In the genomic region with DNA sequence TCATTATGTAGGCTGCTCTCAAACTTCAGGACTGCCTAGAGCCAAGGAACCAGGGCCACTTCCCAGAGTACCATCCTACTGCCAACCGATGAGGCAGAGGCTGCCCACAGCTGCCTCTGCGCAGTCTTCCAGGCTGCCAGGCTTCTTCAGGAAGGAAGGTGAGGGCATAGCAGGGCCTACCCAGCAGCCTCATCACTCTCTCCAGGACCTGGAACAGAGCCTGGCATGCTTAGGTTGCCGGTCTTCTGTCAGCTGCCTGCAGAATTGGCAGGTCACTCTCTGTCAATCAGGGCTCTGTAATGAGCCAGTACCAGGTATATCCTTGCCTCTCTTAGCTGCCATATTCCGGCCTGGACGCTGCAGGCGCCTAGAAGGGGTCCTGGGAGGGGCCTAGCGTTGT, we compare ENCODE assay signal across 11 mouse cellular contexts. TPM values are rescaled to one million over a fixed set of nuclear protein-coding genes. Genes with fewer than 3 reads are reported as not detected.
DNase-seq lines count a peak whose midpoint lies in the region; ATAC-seq and TF ChIP-seq lines count a peak whose summit lies in the region.
"Had no signal": no experiment of that assay in that cellular context is flagged by ENCODE, and none has a peak within 500 bp of the region (broad histone marks: within the 10 kb centered on the region; RNA-seq: fewer than 3 reads in every experiment).

No protein-coding gene starts in this region.

- H3K79me2 ChIP-seq in liver, adult 2 months (ENCODE audit: control insufficient read depth, insufficient read depth, low read length) = no peaks in the 10 kb centered on the region

- H3K9ac ChIP-seq in forebrain, embryonic 15.5 days (replicated peaks) = no peak overlapping the region
- no peak overlapping the region for H3K9ac ChIP-seq in liver, adult 2 months (ENCODE audit: low read depth, low read length)
- no peak overlapping the region for H3K9ac ChIP-seq in liver, embryonic 11.5 days (ENCODE audit: low read depth, low read length)
- no peak overlapping the region for H3K9ac ChIP-seq in hindbrain, embryonic 14.5 days
- H3K9ac ChIP-seq in neural tube, embryonic 13.5 days = 0 out of 2 replicates have a peak overlapping the region, but pooled peaks have one; percentile 12
- H3K9ac ChIP-seq: limb, embryonic 13.5 days; lung, embryonic 15.5 days had no signal

- peak overlapping the region; percentile 71; the same call in 1 of the 2 replicates for H3K27ac ChIP-seq in forebrain, embryonic 10.5 days
- H3K27ac ChIP-seq in forebrain, embryonic 15.5 days (replicated peaks) = no peak overlapping the region
- H3K27ac ChIP-seq in liver, adult 2 months (replicated peaks; ENCODE audit: insufficient read depth, low read depth, low read length) = no peak overlapping the region
- H3K27ac ChIP-seq in liver, embryonic 11.5 days (ENCODE audit: low read depth, low read length) = no peak overlapping the region
- peak overlapping the region; percentile 40 for H3K27ac ChIP-seq in hindbrain, embryonic 14.5 days
- H3K27ac ChIP-seq in neural tube, embryonic 13.5 days (replicated peaks) = no peak overlapping the region; the same call in 1 of the 2 replicates
- no peak overlapping the region for H3K27ac ChIP-seq in kidney, adult 2 months (ENCODE audit: insufficient read depth, low read depth, low read length)
- H3K27ac ChIP-seq: heart, adult 2 months; limb, embryonic 13.5 days; lung, embryonic 15.5 days had no signal

- WGBS in forebrain, embryonic 10.5 days = 84% methylated on average over 7 of the region's 7 CpGs
- 67% methylated on average over 7 of the region's 7 CpGs for WGBS in forebrain, embryonic 15.5 days
- 81% methylated on average over 7 of the region's 7 CpGs for WGBS in liver, adult 2 months
- 88% methylated on average over 7 of the region's 7 CpGs for WGBS in liver, embryonic 11.5 days
- 80% methylated on average over 7 of the region's 7 CpGs for WGBS in hindbrain, embryonic 14.5 days
- WGBS in neural tube, embryonic 13.5 days = 81% methylated on average over 7 of the region's 7 CpGs
- WGBS in kidney, adult 2 months = 84% methylated on average over 7 of the region's 7 CpGs

- H3K4me2 ChIP-seq in forebrain, embryonic 15.5 days (replicated peaks) = no peak overlapping the region
- no peak overlapping the region for H3K4me2 ChIP-seq in liver, embryonic 11.5 days
- no peak overlapping the region; the same call in 1 of the 2 replicates for H3K4me2 ChIP-seq in hindbrain, embryonic 14.5 days (replicated peaks)
- peak overlapping the region; percentile 24; the same call in 1 of the 2 replicates for H3K4me2 ChIP-seq in neural tube, embryonic 13.5 days
- H3K4me2 ChIP-seq: limb, embryonic 13.5 days; lung, embryonic 15.5 days had no signal

- no peak for DNase-seq in forebrain, embryonic 10.5 days (ENCODE audit: extremely low spot score, low spot score)
- DNase-seq in liver, adult 2 months (ENCODE audit: extremely low read depth, low read depth, low spot score) = peak; percentile 37
- DNase-seq in liver, embryonic 11.5 days (ENCODE audit: low spot score) = no peak
- no peak for DNase-seq in hindbrain, embryonic 14.5 days (ENCODE audit: low spot score)
- DNase-seq in kidney, adult 2 months = no peak
- DNase-seq: right cerebral cortex, postnatal 25 days had no signal

- peaks cover 35% of the 10 kb centered on the region for H3K4me1 ChIP-seq in forebrain, embryonic 10.5 days
- peaks cover 15% of the 10 kb centered on the region; the same call in 1 of the 2 replicates for H3K4me1 ChIP-seq in forebrain, embryonic 15.5 days
- no peaks in the 10 kb centered on the region for H3K4me1 ChIP-seq in liver, adult 2 months (ENCODE audit: control insufficient read depth, insufficient read depth, low read length)
- 0 out of 2 replicates have a peak, but pooled peaks cover 4% of the 10 kb centered on the region for H3K4me1 ChIP-seq in liver, embryonic 11.5 days (replicated peaks; ENCODE audit: control insufficient read depth, insufficient read depth, low read length)
- H3K4me1 ChIP-seq in hindbrain, embryonic 14.5 days (replicated peaks; ENCODE audit: control insufficient read depth, insufficient read depth, low read length) = peaks cover 13% of the 10 kb centered on the region
- H3K4me1 ChIP-seq in neural tube, embryonic 13.5 days (replicated peaks) = peaks cover 41% of the 10 kb centered on the region
- no peaks in the 10 kb centered on the region; the same call in 1 of the 2 replicates for H3K4me1 ChIP-seq in kidney, adult 2 months (ENCODE audit: control insufficient read depth, insufficient read depth, low read length)

- no peak for TF ChIP-seq POLR2A in liver, adult 2 months (IDR thresholded peaks at IDR 0.05; ENCODE audit: extremely low read depth, insufficient read depth, low read length)
- TF ChIP-seq POLR2A in kidney, adult 2 months (IDR thresholded peaks at IDR 0.05; ENCODE audit: low read depth, low read length) = no peak

- no peaks in the 10 kb centered on the region for H3K27me3 ChIP-seq in forebrain, embryonic 10.5 days (ENCODE audit: poor library complexity, severe bottlenecking)
- H3K27me3 ChIP-seq in forebrain, embryonic 15.5 days = no peaks in the 10 kb centered on the region
- H3K27me3 ChIP-seq in liver, adult 2 months (ENCODE audit: control insufficient read depth, insufficient read depth, low read length) = no peaks in the 10 kb centered on the region
- H3K27me3 ChIP-seq in liver, embryonic 11.5 days (replicated peaks; ENCODE audit: control insufficient read depth, insufficient read depth, low read length) = no peaks in the 10 kb centered on the region
- H3K27me3 ChIP-seq in hindbrain, embryonic 14.5 days (ENCODE audit: control insufficient read depth, insufficient read depth, low read length) = no peaks in the 10 kb centered on the region
- H3K27me3 ChIP-seq in neural tube, embryonic 13.5 days = no peaks in the 10 kb centered on the region
- no peaks in the 10 kb centered on the region for H3K27me3 ChIP-seq in kidney, adult 2 months (replicated peaks; ENCODE audit: control insufficient read depth, insufficient read depth, low read length)
- H3K27me3 ChIP-seq: limb, embryonic 13.5 days; lung, embryonic 15.5 days had no signal

- TF ChIP-seq CTCF in liver, adult 2 months (IDR thresholded peaks at IDR 0.05; ENCODE audit: low read depth, low read length) = no peak
- TF ChIP-seq CTCF in kidney, adult 2 months (conservative IDR thresholded peaks at IDR 0.05; ENCODE audit: insufficient read depth, insufficient read length, low read depth, low read length) = no peak

- H3K36me3 ChIP-seq in forebrain, embryonic 10.5 days (replicated peaks) = peaks cover 9% of the 10 kb centered on the region; the same call in 1 of the 2 replicates
- no peaks in the 10 kb centered on the region for H3K36me3 ChIP-seq in forebrain, embryonic 15.5 days
- H3K36me3 ChIP-seq in liver, adult 2 months (ENCODE audit: control insufficient read depth, insufficient read depth, low read length) = peaks cover 3% of the 10 kb centered on the region
- peaks cover 7% of the 10 kb centered on the region; the same call in 1 of the 2 replicates for H3K36me3 ChIP-seq in liver, embryonic 11.5 days (ENCODE audit: control insufficient read depth, insufficient read depth, low read length)
- no peaks in the 10 kb centered on the region for H3K36me3 ChIP-seq in hindbrain, embryonic 14.5 days (replicated peaks; ENCODE audit: control insufficient read depth, insufficient read depth)
- no peaks in the 10 kb centered on the region for H3K36me3 ChIP-seq in neural tube, embryonic 13.5 days
- no peaks in the 10 kb centered on the region for H3K36me3 ChIP-seq in kidney, adult 2 months (ENCODE audit: control insufficient read depth, insufficient read depth, low read length)
- H3K36me3 ChIP-seq: lung, embryonic 15.5 days had no signal

- H3K9me3 ChIP-seq in forebrain, embryonic 10.5 days = no peaks in the 10 kb centered on the region
- H3K9me3 ChIP-seq in forebrain, embryonic 15.5 days = no peaks in the 10 kb centered on the region
- H3K9me3 ChIP-seq in liver, embryonic 11.5 days (ENCODE audit: control insufficient read depth, low read length) = no peaks in the 10 kb centered on the region
- H3K9me3 ChIP-seq in hindbrain, embryonic 14.5 days (ENCODE audit: control insufficient read depth, low read length) = no peaks in the 10 kb centered on the region
- H3K9me3 ChIP-seq in neural tube, embryonic 13.5 days = no peaks in the 10 kb centered on the region
- H3K9me3 ChIP-seq: limb, embryonic 13.5 days; lung, embryonic 15.5 days had no signal

- no peak overlapping the region for H3K4me3 ChIP-seq in forebrain, embryonic 10.5 days
- H3K4me3 ChIP-seq in forebrain, embryonic 15.5 days = no peak overlapping the region
- H3K4me3 ChIP-seq in liver, adult 2 months (ENCODE audit: insufficient read depth, low read depth, low read length) = no peak overlapping the region
- no peak overlapping the region for H3K4me3 ChIP-seq in liver, embryonic 11.5 days (ENCODE audit: low read depth, low read length)
- no peak overlapping the region for H3K4me3 ChIP-seq in hindbrain, embryonic 14.5 days (replicated peaks; ENCODE audit: low read length)
- no peak overlapping the region for H3K4me3 ChIP-seq in neural tube, embryonic 13.5 days
- no peak overlapping the region for H3K4me3 ChIP-seq in kidney, adult 2 months (ENCODE audit: insufficient read depth, low read depth, low read length)
- H3K4me3 ChIP-seq: heart, adult 2 months; limb, embryonic 13.5 days; lung, embryonic 15.5 days had no signal

- ATAC-seq in forebrain, embryonic 15.5 days (replicated peaks) = no peak
- no peak for ATAC-seq in liver, embryonic 11.5 days (replicated peaks; ENCODE audit: low FRiP score)
- no peak for ATAC-seq in hindbrain, embryonic 14.5 days (ENCODE audit: low FRiP score)
- no peak for ATAC-seq in neural tube, embryonic 13.5 days (ENCODE audit: low read depth)

RNA-seq across cellular contexts. Expression of gene Slc6a9, which starts 15.9 kb away (rescaled TPM):
- polyA plus RNA-seq in forebrain, embryonic 10.5 days (2016; fragmentation: Nextera tagmentation; extraction: Ambion mirVana) = 7.0 and 9.1 TPM in 2 replicates
- 9.0 and 11.3 TPM in 2 replicates for polyA plus RNA-seq in forebrain, embryonic 15.5 days (2015; fragmentation: Nextera tagmentation; extraction: Ambion mirVana)
- total RNA-seq in liver, adult 2 months (2014; rRNA removed) = 9.1 and 11.0 TPM in 2 replicates
- 51.0 and 57.0 TPM in 2 replicates for polyA plus RNA-seq in liver, adult 2 months (2012; rRNA removed)
- 21.7 and 26.3 TPM in 2 replicates for polyA plus RNA-seq in liver, embryonic 11.5 days (2014; fragmentation: Nextera tagmentation; extraction: Ambion mirVana)
- 33.7 and 37.1 TPM in 2 replicates for polyA plus RNA-seq in hindbrain, embryonic 14.5 days (2014; fragmentation: Nextera tagmentation; extraction: Ambion mirVana)
- 29.1 and 31.1 TPM in 2 replicates for polyA plus RNA-seq in neural tube, embryonic 13.5 days (2015; fragmentation: Nextera tagmentation; extraction: Ambion mirVana)
- 19.2 and 25.7 TPM in 2 replicates for polyA plus RNA-seq in kidney, adult 2 months (2012; rRNA removed)

RNA-seq across cellular contexts. Expression of gene Ccdc24, which starts 22.2 kb away (rescaled TPM):
- 1.2 TPM in 2 replicates for polyA plus RNA-seq in forebrain, embryonic 10.5 days (2016; fragmentation: Nextera tagmentation; extraction: Ambion mirVana)
- 1.1 and 1.7 TPM in 2 replicates for polyA plus RNA-seq in forebrain, embryonic 15.5 days (2015; fragmentation: Nextera tagmentation; extraction: Ambion mirVana)
- total RNA-seq in liver, adult 2 months (2014; rRNA removed) = not detected in 2 replicates
- 0.51 and 0.54 TPM in 2 replicates for polyA plus RNA-seq in liver, adult 2 months (2012; rRNA removed)
- polyA plus RNA-seq in liver, embryonic 11.5 days (2014; fragmentation: Nextera tagmentation; extraction: Ambion mirVana) = 1.1 and 1.5 TPM in 2 replicates
- 2.5 and 3.9 TPM in 2 replicates for polyA plus RNA-seq in hindbrain, embryonic 14.5 days (2014; fragmentation: Nextera tagmentation; extraction: Ambion mirVana)
- polyA plus RNA-seq in neural tube, embryonic 13.5 days (2015; fragmentation: Nextera tagmentation; extraction: Ambion mirVana) = 1.7 and 2.5 TPM in 2 replicates
- 2.9 and 3.3 TPM in 2 replicates for polyA plus RNA-seq in kidney, adult 2 months (2012; rRNA removed)

RNA-seq across cellular contexts. Expression of gene B4galt2, which starts 33.1 kb away (rescaled TPM):
- polyA plus RNA-seq in forebrain, embryonic 10.5 days (2016; fragmentation: Nextera tagmentation; extraction: Ambion mirVana) = 20.9 and 21.8 TPM in 2 replicates
- 45.2 and 52.6 TPM in 2 replicates for polyA plus RNA-seq in forebrain, embryonic 15.5 days (2015; fragmentation: Nextera tagmentation; extraction: Ambion mirVana)
- total RNA-seq in liver, adult 2 months (2014; rRNA removed) = 0.18 and 0.34 TPM in 2 replicates
- polyA plus RNA-seq in liver, adult 2 months (2012; rRNA removed) = 0.29 and 0.80 TPM in 2 replicates
- 9.3 and 10.5 TPM in 2 replicates for polyA plus RNA-seq in liver, embryonic 11.5 days (2014; fragmentation: Nextera tagmentation; extraction: Ambion mirVana)
- polyA plus RNA-seq in hindbrain, embryonic 14.5 days (2014; fragmentation: Nextera tagmentation; extraction: Ambion mirVana) = 78.0 and 81.4 TPM in 2 replicates
- polyA plus RNA-seq in neural tube, embryonic 13.5 days (2015; fragmentation: Nextera tagmentation; extraction: Ambion mirVana) = 43.7 and 45.5 TPM in 2 replicates
- 4.9 and 9.8 TPM in 2 replicates for polyA plus RNA-seq in kidney, adult 2 months (2012; rRNA removed)

RNA-seq across cellular contexts. Expression of gene Atp6v0b, which starts 37.0 kb away (rescaled TPM):
- polyA plus RNA-seq in forebrain, embryonic 10.5 days (2016; fragmentation: Nextera tagmentation; extraction: Ambion mirVana) = 160 and 166 TPM in 2 replicates
- 460 and 461 TPM in 2 replicates for polyA plus RNA-seq in forebrain, embryonic 15.5 days (2015; fragmentation: Nextera tagmentation; extraction: Ambion mirVana)
- total RNA-seq in liver, adult 2 months (2014; rRNA removed) = 124 and 163 TPM in 2 replicates
- 238 and 244 TPM in 2 replicates for polyA plus RNA-seq in liver, adult 2 months (2012; rRNA removed)
- polyA plus RNA-seq in liver, embryonic 11.5 days (2014; fragmentation: Nextera tagmentation; extraction: Ambion mirVana) = 212 and 229 TPM in 2 replicates
- 589 and 599 TPM in 2 replicates for polyA plus RNA-seq in hindbrain, embryonic 14.5 days (2014; fragmentation: Nextera tagmentation; extraction: Ambion mirVana)
- polyA plus RNA-seq in neural tube, embryonic 13.5 days (2015; fragmentation: Nextera tagmentation; extraction: Ambion mirVana) = 442 and 475 TPM in 2 replicates
- polyA plus RNA-seq in kidney, adult 2 months (2012; rRNA removed) = 768 and 777 TPM in 2 replicates

RNA-seq across cellular contexts. Expression of gene Dph2, which starts 41.7 kb away (rescaled TPM):
- 29.1 and 29.3 TPM in 2 replicates for polyA plus RNA-seq in forebrain, embryonic 10.5 days (2016; fragmentation: Nextera tagmentation; extraction: Ambion mirVana)
- polyA plus RNA-seq in forebrain, embryonic 15.5 days (2015; fragmentation: Nextera tagmentation; extraction: Ambion mirVana) = 26.8 and 29.4 TPM in 2 replicates
- total RNA-seq in liver, adult 2 months (2014; rRNA removed) = 1.7 and 1.9 TPM in 2 replicates
- 6.9 and 10.2 TPM in 2 replicates for polyA plus RNA-seq in liver, adult 2 months (2012; rRNA removed)
- polyA plus RNA-seq in liver, embryonic 11.5 days (2014; fragmentation: Nextera tagmentation; extraction: Ambion mirVana) = 21.9 and 23.1 TPM in 2 replicates
- polyA plus RNA-seq in hindbrain, embryonic 14.5 days (2014; fragmentation: Nextera tagmentation; extraction: Ambion mirVana) = 22.9 and 25.1 TPM in 2 replicates
- polyA plus RNA-seq in neural tube, embryonic 13.5 days (2015; fragmentation: Nextera tagmentation; extraction: Ambion mirVana) = 21.3 and 22.0 TPM in 2 replicates
- 9.4 and 10.1 TPM in 2 replicates for polyA plus RNA-seq in kidney, adult 2 months (2012; rRNA removed)

Comparison
In these comparisons a context has a peak if more than half of its experiments do, and no peak if none do; other contexts are left out.
1. H3K27ac ChIP-seq: peak in forebrain, embryonic 10.5 days (single experiment) and hindbrain, embryonic 14.5 days (single experiment); none in forebrain, embryonic 15.5 days (single experiment), liver, adult 2 months (single experiment), liver, embryonic 11.5 days (single experiment), neural tube, embryonic 13.5 days (single experiment) and kidney, adult 2 months (single experiment).